Mouse (Mus musculus): ENCODE data around the gene Trpc3.
A peak's percentile ranks its signal among the peaks of the same experiment; 100 is the strongest.
"Not testable (repeated sequence)": the region's sequence is repeated elsewhere in the genome, so short reads cannot be mapped to it uniquely, and the experiment has no call there.

Trpc3 gene

DNA sequence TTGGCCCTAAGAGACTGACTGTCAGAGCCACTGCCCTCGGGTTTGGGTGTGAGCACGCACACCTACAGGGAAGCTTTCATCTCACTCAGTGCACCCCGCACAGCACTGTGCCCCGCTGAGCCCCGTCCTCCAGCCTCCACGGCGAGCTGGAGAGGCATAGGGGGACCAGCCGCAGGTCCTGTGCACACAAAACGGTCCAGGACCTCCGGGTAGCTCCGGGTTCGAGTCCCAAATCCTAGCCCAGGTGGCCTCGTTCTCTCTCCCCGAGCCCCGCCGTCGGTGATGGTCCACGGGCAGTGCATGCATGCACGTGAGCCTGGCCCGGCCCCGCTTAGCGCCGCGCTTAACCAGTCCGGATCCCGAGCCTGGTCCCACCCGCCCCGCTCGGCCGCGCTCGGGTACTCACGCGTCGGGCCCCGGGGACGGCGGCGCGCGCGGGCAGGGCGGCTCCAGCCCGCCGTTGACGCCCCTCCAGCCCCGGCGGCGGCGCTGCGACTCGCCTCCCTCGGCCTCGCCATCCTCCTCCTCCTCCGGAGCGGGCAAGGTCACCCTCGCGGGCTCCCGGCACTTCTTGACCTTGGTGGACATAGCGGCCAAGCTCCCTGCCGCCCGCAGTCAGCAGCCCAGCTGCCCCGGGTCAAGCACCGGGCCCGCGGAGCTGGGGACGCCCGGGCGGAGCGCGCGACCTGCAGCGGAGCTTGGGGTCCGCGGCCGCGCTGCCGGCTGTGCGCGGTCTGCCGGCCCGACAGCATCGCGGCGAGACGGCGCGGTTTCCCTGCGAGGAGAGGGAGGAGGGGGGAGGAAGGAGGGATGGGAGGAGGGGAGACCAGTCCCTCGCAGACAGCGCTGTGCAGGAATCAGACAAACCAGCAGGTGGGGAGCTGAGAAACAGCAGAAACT, at the start of gene Trpc3:
TSS of gene Trpc3 (minus strand) at position 776 of the 900 bp plus-strand sequence.
- peak; percentile 80 for DNase-seq (ENCODE audit: low read depth, low spot score)

DNA sequence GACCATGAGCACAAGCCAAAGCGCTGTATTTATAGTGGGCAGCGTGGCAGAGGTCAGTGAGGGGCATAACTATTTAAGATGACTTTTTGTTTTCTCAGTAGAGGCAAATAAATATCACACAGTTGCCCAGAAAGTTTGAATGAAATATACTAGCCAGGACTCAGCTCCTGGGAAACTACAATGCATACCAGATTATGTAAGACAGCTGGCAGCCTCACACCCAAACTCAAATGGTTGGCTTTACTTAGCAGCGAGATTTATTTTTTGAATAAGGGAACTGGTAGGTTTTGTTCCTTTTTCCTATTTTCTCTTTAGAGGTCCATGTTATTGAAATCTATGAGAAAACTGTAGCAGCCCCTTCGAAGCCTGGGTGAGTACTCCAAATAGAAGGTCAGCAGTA, 48.1 kb upstream of the Trpc3 start:
- DNase-seq (ENCODE audit: low read depth, low spot score) = peak; percentile 68

DNA sequence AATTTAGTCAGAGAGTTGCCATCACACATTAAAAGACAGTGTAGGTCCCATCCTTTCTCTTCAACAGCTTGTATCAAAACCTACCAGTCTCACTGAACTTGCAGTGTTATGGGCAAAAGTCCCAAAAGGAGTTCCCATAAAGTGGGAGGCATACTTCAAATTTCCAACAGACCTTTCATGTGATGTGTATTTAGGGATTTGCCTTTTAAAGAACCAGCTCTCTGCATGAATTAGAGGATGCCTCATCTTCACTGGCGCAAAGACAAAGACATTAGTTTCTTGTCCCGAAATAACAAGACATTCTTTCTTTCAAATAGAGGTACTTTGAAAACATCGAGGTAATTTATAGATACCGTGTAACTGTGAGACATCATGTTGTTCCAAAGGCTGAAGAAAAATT, 43.1 kb upstream of the Trpc3 start:
- peak; percentile 77 for DNase-seq (ENCODE audit: low read depth, low spot score)

DNA sequence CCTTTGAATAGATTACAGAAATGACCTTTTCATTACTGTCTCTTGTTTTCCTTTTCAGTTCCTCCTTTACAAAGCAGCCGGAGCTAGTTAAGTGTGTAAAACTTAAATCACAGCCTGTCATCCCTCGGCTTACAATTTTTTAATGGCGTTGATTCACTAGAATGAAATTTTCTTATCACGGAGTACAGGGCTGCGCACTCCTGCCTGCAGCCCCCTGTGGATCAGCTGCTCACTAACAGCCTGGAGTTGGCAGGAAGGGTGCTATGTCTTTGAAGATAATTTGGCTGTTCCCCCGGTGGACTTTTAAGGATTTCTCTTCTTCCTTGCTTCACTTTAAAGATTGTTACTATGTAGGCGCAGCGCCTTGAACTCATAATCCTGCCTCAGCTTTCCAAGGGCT, 36.6 kb upstream of the Trpc3 start:
- no peak for DNase-seq (ENCODE audit: low read depth, low spot score)

- peak; percentile 14 for DNase-seq (ENCODE audit: low read depth, low spot score)
Measured at GRCm38 (mm10) chr3:36721850-36722249, 31.9 kb upstream of the Trpc3 start.

- no peak for DNase-seq (ENCODE audit: low read depth, low spot score)
Measured at GRCm38 (mm10) chr3:36709521-36709920, 19.6 kb upstream of the Trpc3 start.

DNA sequence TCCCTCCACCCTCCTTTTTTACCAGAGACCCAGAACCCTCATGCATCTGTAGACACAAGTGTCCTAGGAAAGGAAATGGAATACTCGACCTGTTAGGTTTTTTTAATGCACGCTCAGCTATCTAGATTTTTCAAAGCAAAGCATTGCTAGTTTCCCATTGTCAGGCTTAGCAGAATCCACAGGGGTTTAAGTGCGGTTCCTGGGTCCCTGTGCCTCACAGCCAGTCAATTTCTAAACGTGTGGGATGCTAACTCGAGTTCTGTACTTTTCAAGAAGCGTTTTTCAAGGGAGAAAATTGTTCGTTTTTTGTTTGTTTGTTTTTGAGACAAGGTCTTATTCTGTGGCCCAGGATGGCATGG, 304 bp upstream of the Trpc3 start:
- DNase-seq (ENCODE audit: low read depth, low spot score) = no peak

- peak; percentile 66 for DNase-seq (ENCODE audit: low read depth, low spot score)
Measured at GRCm38 (mm10) chr3:36688874-36689273, 1.1 kb downstream of the Trpc3 start.

DNA sequence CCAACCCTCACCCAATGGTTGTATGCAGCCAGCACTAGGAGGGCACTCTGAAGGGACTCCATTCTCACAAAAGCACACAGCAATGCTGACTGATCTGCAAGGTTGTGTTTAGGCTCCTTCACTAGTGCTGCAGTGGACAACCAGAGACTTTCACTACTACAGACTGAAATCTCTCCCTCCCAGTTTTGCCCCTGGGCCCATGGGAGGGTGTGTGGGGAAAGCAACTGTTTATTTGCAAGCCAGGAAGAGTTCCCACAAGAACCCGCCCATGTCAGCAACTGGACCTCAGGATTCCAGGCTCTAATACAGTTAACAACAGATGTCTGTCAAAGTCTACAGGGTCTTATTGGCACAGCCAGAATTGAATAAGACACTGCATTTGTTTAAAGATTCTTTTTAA, 14.1 kb downstream of the Trpc3 start:
- DNase-seq (ENCODE audit: low read depth, low spot score) = no peak

- DNase-seq (ENCODE audit: low read depth, low spot score) = no peak
Measured at GRCm38 (mm10) chr3:36667814-36668213, 22.2 kb downstream of the Trpc3 start.

DNA sequence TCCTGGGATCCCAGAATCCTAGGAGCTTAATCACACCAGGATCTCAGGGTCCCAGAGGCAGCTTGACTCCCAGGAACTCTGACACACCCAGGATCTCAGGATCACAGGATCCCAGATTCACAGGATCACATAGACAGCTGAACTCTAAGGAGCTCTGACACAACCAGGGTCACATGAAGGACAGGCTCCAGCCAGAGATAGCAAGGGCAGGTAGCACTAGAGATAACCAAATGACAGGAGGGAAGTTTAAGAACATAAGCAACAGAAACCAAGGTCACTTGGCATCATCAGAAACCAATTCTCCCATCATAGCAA, 44.8 kb downstream of the Trpc3 start:
- not testable (repeated sequence) for DNase-seq (ENCODE audit: low read depth, low spot score)

DNA sequence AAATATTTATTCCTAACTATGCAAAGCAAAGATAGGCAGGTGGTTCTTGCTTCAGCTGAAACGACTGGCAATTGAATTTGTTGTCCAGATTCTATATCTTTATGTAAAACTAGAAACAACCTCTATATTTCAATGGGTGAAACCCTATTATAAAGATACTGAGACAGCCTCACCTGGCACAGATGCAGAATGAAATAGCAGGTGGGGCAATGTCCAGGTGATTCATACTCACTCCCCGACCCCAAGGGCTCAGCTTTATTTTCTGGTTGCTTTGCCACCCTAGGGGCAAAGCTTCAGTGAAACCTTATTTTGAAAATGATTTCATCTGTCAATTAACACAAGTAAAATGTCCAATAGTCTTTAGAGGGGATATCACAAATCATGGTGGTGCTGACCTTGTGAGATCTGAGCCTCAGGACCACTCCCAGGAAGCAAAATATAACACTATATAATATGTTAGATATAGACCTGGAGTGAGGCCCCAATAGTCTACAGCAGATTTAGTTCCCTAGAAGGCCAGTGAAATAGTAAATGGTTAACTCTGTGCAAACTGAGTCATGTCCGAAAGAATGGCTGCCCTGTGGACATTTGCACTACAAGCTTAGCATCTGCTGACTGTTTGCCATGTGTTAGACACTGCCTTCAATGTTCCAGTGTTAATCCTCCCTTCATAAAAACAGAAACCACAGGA, 45.3 kb downstream of the Trpc3 start:
- no peak for DNase-seq (ENCODE audit: low read depth, low spot score)

DNA sequence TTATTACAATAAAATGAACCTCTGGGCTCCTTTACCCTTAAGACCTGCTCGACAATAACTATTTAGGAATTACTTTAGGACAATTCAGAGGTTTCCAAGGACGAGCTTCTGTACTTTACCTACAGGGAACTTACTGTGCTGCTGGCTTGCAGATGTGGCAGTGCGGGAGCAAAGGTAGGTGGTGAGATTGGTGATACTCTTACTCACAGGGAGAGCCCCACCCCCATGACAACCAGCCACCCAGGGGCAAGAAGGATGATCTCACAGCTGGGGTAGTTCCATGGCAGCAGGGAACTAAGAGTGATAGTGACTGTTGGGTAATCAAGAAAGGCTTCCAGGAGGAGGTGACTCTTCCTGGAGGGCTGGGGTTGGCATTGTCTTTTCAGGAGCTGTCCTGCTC, 46.6 kb downstream of the Trpc3 start:
- DNase-seq (ENCODE audit: low read depth, low spot score) = peak; percentile 21

- DNase-seq (ENCODE audit: low read depth, low spot score) = peak; percentile 82
Measured at GRCm38 (mm10) chr3:36642736-36643135, 47.2 kb downstream of the Trpc3 start.

- DNase-seq (ENCODE audit: low read depth, low spot score) = no peak
Measured at GRCm38 (mm10) chr3:36640787-36641186, 49.2 kb downstream of the Trpc3 start.

- DNase-seq (ENCODE audit: low read depth, low spot score) = peak; percentile 70
Measured at GRCm38 (mm10) chr3:36635449-36635848, 54.5 kb downstream of the Trpc3 start.

DNA sequence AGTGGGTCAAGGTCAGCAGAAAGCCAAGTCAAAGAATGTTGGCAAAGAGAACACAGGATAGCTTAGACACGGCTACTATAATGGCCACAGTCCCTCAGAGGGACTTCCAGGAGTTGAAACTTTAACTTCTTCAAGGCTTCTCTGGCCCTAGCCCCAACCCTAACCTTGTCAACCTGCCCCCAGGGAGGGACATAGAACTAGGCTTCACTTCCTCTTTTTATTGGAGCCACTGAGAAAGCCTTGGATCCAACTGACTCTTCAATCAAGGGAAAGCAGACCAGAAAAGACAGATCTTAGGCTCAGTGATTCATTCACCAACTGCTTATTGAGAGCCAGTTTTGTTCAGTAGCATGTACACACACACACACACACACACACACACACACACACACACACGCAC, 63.2 kb downstream of the Trpc3 start:
- no peak for DNase-seq (ENCODE audit: low read depth, low spot score)

GRCm38 (mm10) chr3:36618181-36618580, 71.8 kb downstream of the Trpc3 start:
- peak; percentile 11 for DNase-seq (ENCODE audit: low read depth, low spot score)

DNA sequence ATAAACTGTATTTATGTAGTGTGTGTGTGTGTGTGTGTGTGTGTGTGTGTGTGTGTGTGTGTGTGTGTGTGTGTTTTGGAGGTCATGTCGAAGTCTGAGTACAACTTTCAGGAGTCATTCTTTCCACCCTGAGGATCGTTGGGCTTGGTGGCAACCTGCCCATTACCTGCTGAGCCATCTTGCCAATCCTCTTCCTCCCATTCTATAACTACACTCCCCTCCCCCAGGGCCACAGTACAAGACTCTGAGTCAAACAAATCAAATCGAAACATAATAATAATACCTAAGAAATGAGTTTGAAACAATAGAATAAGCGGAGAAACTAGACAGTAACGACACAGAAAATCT, 76.1 kb downstream of the Trpc3 start:
- peak; percentile 18 for DNase-seq (ENCODE audit: low read depth, low spot score)

- peak; percentile 98 for DNase-seq (ENCODE audit: low read depth, low spot score)
Measured at GRCm38 (mm10) chr3:36613202-36613907, 76.6 kb downstream of the Trpc3 start, which contains the start of gene Bbs7. Bbs7 (minus strand) TSS chr3:36613477.

DNA sequence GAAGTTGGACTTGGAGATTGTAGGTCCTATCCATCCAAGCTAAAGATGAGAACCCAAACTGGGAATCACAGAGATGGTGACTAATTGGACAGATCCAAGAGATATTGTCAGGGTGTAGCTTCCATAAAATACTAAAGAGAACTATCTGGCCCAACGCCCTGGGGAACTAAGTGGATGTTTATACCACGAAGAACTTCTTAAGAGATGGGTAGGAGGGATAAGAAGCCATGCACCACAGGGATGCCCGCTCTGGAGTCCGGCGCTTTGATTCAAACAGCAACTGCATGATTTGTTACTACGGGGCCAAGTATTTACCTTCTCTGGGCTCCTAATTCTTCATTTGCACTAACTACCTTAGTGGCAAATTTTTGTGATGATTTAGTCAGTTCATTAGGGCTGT, 77.3 kb downstream of the Trpc3 start:
- DNase-seq (ENCODE audit: low read depth, low spot score) = peak; percentile 36
